Mouse (Mus musculus): ENCODE results near the gene Tbl1x. TPM values are rescaled to one million over a fixed set of nuclear protein-coding genes. Genes with fewer than 3 reads are reported as not detected.

The Tbl1x gene
- total and polyA plus RNA-seq, 2 experiments from 2014 or later: 33.4 to 46.0 TPM

DNA sequence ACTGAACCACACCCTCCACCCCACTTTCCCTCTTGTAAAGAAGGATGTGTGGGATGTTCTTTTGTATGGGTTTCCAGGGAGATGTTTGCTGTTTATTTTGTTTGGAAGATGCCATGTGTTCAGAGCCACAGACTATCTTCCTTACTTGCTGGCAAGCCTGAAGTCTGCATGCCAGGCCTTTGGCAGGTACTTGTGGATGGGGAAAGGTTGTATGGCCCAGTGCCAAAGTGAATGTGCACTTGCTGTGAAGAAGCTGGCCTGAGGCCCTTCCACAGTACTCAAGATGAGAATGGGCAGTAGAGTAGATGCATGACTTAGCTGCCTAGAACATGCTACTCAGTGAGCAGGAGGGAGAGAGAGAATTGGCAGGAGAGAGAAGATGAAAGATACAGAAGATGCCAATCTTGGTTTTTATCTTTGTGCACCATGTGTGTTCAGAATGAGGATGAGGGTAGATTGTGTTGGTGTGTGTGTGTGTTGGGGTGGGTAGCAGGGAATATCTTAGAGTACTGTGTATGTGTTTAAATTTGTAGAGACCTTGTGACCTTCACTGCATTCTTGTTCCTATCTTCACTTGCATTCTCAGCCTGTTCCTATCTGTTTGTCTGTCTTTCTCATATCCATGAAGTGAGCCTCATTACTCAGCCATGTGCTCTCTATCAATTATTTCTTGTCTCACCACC is 48.5 kb downstream of the Tbl1x start:
- H3K9ac ChIP-seq (replicated peaks; ENCODE audit: low read length, poor library complexity, severe bottlenecking): no peak overlapping the region
- DNase-seq (ENCODE audit: low spot score) (peak; percentile 33), ATAC-seq (ENCODE audit: low FRiP score) (no peak)
- TF ChIP-seq CTCF (IDR thresholded peaks at IDR 0.05): no peak
- H3K9me3 ChIP-seq (ENCODE audit: low read length): no peaks in the 10 kb centered on the region
- no peaks in the 10 kb centered on the region for H3K27me3 ChIP-seq (ENCODE audit: insufficient read depth, low read length)
- no peak overlapping the region for H3K4me3 ChIP-seq (ENCODE audit: low read depth, low read length)
- H3K36me3 ChIP-seq (ENCODE audit: insufficient read depth, low read length): no peaks in the 10 kb centered on the region
- no peak overlapping the region for H3K4me2 ChIP-seq (ENCODE audit: low read depth, low read length, poor library complexity, severe bottlenecking)
- no peaks in the 10 kb centered on the region for H3K4me1 ChIP-seq (ENCODE audit: insufficient read depth, low read length)
- no peak overlapping the region for H3K27ac ChIP-seq (ENCODE audit: low read depth, low read length)

DNA sequence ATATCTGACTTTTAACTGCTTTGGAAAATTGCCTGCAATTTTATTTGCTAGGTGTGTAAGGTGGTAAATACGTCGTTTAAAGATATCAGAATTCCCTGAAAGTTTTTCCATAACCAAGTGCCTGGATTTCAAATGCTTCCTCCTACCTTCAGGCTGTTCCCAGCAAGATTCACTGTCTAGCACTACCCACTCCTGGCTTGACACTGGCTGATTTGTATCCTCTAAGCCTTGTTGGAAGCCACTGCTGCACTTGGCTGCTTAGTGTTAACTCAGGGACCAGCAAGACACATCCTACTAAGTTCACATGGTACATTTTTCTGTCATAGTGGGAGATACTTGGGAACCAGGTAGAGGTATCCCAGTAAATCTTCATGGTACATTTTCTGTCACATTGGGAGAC is 52.8 kb downstream of the Tbl1x start:
- no peaks in the 10 kb centered on the region for H3K27me3 ChIP-seq (ENCODE audit: insufficient read depth, low read length)
- H3K4me2 ChIP-seq (ENCODE audit: low read depth, low read length, poor library complexity, severe bottlenecking): no peak overlapping the region
- H3K27ac ChIP-seq (ENCODE audit: low read depth, low read length): no peak overlapping the region
- 74% methylated on average over 2 of the region's 2 CpGs for WGBS
- H3K4me1 ChIP-seq (ENCODE audit: insufficient read depth, low read length): no peaks in the 10 kb centered on the region
- H3K9me3 ChIP-seq (ENCODE audit: low read length): no peaks in the 10 kb centered on the region
- no peaks in the 10 kb centered on the region for H3K36me3 ChIP-seq (ENCODE audit: insufficient read depth, low read length)
- no peak for TF ChIP-seq CTCF (IDR thresholded peaks at IDR 0.05)
- DNase-seq (ENCODE audit: low spot score): no peak
- no peak overlapping the region for H3K4me3 ChIP-seq (ENCODE audit: low read depth, low read length)
- no peak for ATAC-seq (ENCODE audit: low FRiP score)
- no peak overlapping the region for H3K9ac ChIP-seq (replicated peaks; ENCODE audit: low read length, poor library complexity, severe bottlenecking)

DNA sequence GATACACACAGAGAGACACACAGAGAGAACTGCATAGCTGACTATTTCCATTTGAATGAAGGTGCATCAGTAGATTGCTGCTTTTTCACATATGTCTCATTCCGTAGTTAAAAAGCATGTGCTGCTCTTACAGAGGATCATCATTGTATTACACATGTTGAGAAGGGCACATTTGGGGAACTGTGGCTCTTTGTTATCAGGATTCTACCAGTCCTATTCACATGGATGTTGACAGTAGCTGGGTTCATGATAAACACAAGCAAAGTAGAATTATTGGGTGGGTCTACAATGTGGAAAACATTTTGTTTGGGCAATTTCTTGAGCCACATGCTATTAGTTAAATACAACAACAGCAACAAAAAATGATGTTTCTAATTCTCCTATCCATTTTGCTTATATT is 55.9 kb downstream of the Tbl1x start:
- DNase-seq (ENCODE audit: low spot score) (no peak), ATAC-seq (ENCODE audit: low FRiP score) (no peak)
- no peaks in the 10 kb centered on the region for H3K36me3 ChIP-seq (ENCODE audit: insufficient read depth, low read length)
- H3K4me3 ChIP-seq (ENCODE audit: low read depth, low read length): no peak overlapping the region
- H3K9ac ChIP-seq (replicated peaks; ENCODE audit: low read length, poor library complexity, severe bottlenecking): no peak overlapping the region
- H3K9me3 ChIP-seq (ENCODE audit: low read length): no peaks in the 10 kb centered on the region
- no peaks in the 10 kb centered on the region for H3K4me1 ChIP-seq (ENCODE audit: insufficient read depth, low read length)
- H3K4me2 ChIP-seq (ENCODE audit: low read depth, low read length, poor library complexity, severe bottlenecking): no peak overlapping the region
- 92% methylated on average over 1 of the region's 1 CpGs for WGBS
- no peaks in the 10 kb centered on the region for H3K27me3 ChIP-seq (ENCODE audit: insufficient read depth, low read length)
- TF ChIP-seq CTCF (IDR thresholded peaks at IDR 0.05): no peak
- H3K27ac ChIP-seq (ENCODE audit: low read depth, low read length): no peak overlapping the region

DNA sequence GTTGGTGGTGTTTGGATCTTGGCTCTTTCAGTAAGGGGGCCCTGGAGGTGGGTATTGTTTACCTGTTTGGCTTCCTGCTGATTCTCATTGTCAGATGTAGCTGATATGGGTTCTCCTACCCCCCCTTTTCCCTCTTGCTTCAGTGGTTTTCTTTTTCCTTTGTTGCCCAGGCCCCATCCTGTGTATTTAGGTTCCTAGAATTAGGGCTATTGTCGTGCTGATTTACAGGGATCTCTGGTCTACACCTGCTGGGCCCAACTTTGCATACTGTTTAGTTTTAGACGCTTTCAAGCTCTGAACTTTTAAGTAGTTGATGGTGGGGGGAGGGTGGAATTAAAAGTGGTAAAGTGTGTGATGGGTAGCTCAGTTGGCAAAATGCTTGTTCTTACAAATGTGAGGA is 57.2 kb downstream of the Tbl1x start:
- Histone ChIP-seq H3K27ac (ENCODE audit: low read depth, low read length) (no peak overlapping the region), H3K9me3 (ENCODE audit: low read length) (no peaks in the 10 kb centered on the region), H3K36me3 (ENCODE audit: insufficient read depth, low read length) (no peaks in the 10 kb centered on the region), H3K27me3 (ENCODE audit: insufficient read depth, low read length) (no peaks in the 10 kb centered on the region), H3K4me3 (ENCODE audit: low read depth, low read length) (no peak overlapping the region), H3K9ac (replicated peaks; ENCODE audit: low read length, poor library complexity, severe bottlenecking) (no peak overlapping the region), H3K4me1 (ENCODE audit: insufficient read depth, low read length) (no peaks in the 10 kb centered on the region), H3K4me2 (ENCODE audit: low read depth, low read length, poor library complexity, severe bottlenecking) (no peak overlapping the region)
- DNase-seq (ENCODE audit: low spot score) (no peak), ATAC-seq (ENCODE audit: low FRiP score) (no peak)
- no peak for TF ChIP-seq CTCF (IDR thresholded peaks at IDR 0.05)
- WGBS: 26% methylated on average over 2 of the region's 2 CpGs

DNA sequence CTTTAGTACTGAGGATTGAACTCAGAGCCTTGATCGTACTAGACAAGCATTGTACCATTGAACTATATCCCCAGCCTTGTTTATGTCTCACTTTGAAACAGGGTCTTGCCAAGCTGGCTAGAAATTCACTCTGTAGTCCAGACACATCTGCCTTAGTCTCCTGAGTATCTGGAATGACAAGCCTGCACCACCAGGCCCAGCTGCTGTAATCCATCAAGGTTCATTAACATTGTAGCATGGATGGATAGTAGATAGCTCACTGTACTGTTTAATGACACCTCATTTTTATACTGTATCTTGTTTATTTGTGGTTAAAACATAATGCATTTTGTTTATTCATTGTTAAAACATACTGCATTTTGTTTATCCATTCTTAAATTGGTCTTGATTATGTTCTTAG is 62.9 kb downstream of the Tbl1x start:
- H3K4me2 ChIP-seq (ENCODE audit: low read depth, low read length, poor library complexity, severe bottlenecking): no peak overlapping the region
- no peak overlapping the region for H3K4me3 ChIP-seq (ENCODE audit: low read depth, low read length)
- no peak overlapping the region for H3K27ac ChIP-seq (ENCODE audit: low read depth, low read length)
- 76% methylated on average over 1 of the region's 1 CpGs for WGBS
- H3K27me3 ChIP-seq (ENCODE audit: insufficient read depth, low read length): no peaks in the 10 kb centered on the region
- H3K36me3 ChIP-seq (ENCODE audit: insufficient read depth, low read length): no peaks in the 10 kb centered on the region
- no peaks in the 10 kb centered on the region for H3K9me3 ChIP-seq (ENCODE audit: low read length)
- no peak overlapping the region for H3K9ac ChIP-seq (replicated peaks; ENCODE audit: low read length, poor library complexity, severe bottlenecking)
- no peak for TF ChIP-seq CTCF (IDR thresholded peaks at IDR 0.05)
- DNase-seq (ENCODE audit: low spot score) (no peak), ATAC-seq (ENCODE audit: low FRiP score) (no peak)
- H3K4me1 ChIP-seq (ENCODE audit: insufficient read depth, low read length): no peaks in the 10 kb centered on the region

DNA sequence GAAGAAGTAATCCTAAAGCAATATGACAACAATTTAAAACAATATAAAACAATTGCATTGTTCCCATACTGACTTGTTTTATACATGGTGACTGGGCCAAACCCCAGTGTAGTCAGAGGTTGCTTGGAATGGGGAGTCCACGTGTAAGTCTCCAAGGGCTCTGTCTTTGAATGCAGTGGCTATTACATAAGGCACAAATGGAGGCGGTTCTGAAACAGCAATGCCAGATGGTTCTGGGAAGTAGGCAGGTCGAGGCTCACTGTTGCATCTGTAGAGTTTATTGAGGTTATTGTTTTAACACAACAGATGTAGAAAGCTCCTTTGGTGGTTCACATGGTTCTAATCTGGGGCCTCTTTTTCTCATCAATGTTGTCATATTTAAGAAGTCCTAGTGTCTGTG is 66.3 kb downstream of the Tbl1x start:
- no peak for TF ChIP-seq CTCF (IDR thresholded peaks at IDR 0.05)

More for the DNA sequence above, 66.3 kb downstream of the Tbl1x start:
- WGBS: 74% methylated on average over 3 of the region's 3 CpGs
- H3K36me3 ChIP-seq (ENCODE audit: insufficient read depth, low read length): no peaks in the 10 kb centered on the region
- no peaks in the 10 kb centered on the region for H3K4me1 ChIP-seq (ENCODE audit: insufficient read depth, low read length)
- no peak for ATAC-seq (ENCODE audit: low FRiP score)
- H3K9me3 ChIP-seq (ENCODE audit: low read length): no peaks in the 10 kb centered on the region
- no peak overlapping the region for H3K9ac ChIP-seq (replicated peaks; ENCODE audit: low read length, poor library complexity, severe bottlenecking)
- H3K4me2 ChIP-seq (ENCODE audit: low read depth, low read length, poor library complexity, severe bottlenecking): no peak overlapping the region
- no peak for DNase-seq (ENCODE audit: low spot score)
- no peak overlapping the region for H3K4me3 ChIP-seq (ENCODE audit: low read depth, low read length)
- H3K27ac ChIP-seq (ENCODE audit: low read depth, low read length): no peak overlapping the region
- no peaks in the 10 kb centered on the region for H3K27me3 ChIP-seq (ENCODE audit: insufficient read depth, low read length)

Measured in midbrain, postnatal 0 days (tissue).